Mouse (Mus musculus) forebrain, postnatal 0 days (tissue): ENCODE measurements at regions not wholly inside any gene's neighbourhood (a gene's known extent, or its start where the extent isn't known, plus 50 kb on each side); places are given as distances from the start of the nearest gene placed in this dataset.

Experiments
- ATAC-seq: fragments of 200-750 bp; cut with Nextera tagmentation; 2 replicates; pipeline ENCODE4 v1.8.0; 2017; ENCODE audit warnings: mild to moderate bottlenecking, moderate library complexity
- DNase-seq: peaks from one replicate; pipeline ENCODE4 v3.0.0-alpha.2; 2015
- H3K27ac ChIP-seq: fragments of 300-500 bp; sonication (generic); 2 replicates; pipeline ENCODE4 v1.5.1; 2014; ENCODE audit warnings: low read depth, mild to moderate bottlenecking, antibody characterized with exemption, low read length, moderate library complexity, mixed read lengths
- H3K27me3 ChIP-seq: fragments of 300-500 bp; sonication (generic); 2 replicates; pipeline ENCODE4 v1.6.1; 2014; ENCODE audit warnings: mild to moderate bottlenecking, low read length, mixed read lengths; ENCODE audit not compliant: insufficient read depth
- H3K36me3 ChIP-seq: fragments of 300-500 bp; sonication (generic); 2 replicates; pipeline ENCODE4 v1.6.1; 2014; ENCODE audit warnings: mild to moderate bottlenecking, moderate library complexity; ENCODE audit not compliant: insufficient read depth
- H3K4me1 ChIP-seq: fragments of 300-500 bp; sonication (generic); 2 replicates; pipeline ENCODE4 v1.6.1; 2014; ENCODE audit warnings: antibody characterized with exemption; ENCODE audit not compliant: insufficient read depth
- H3K4me2 ChIP-seq: fragments of 300-500 bp; sonication (generic); 2 replicates; pipeline ENCODE4 v1.6.1; 2014; ENCODE audit warnings: low read depth, mild to moderate bottlenecking, moderate library complexity
- H3K4me3 ChIP-seq: fragments of 300-500 bp; sonication (generic); 2 replicates; pipeline ENCODE4 v1.5.1; 2014; ENCODE audit warnings: low read depth, low read length, mixed read lengths
- H3K9ac ChIP-seq: fragments of 300-500 bp; sonication (generic); 2 replicates; pipeline ENCODE4 v1.6.1; 2014; ENCODE audit warnings: mild to moderate bottlenecking
- H3K9me3 ChIP-seq: fragments of 300-500 bp; sonication (generic); 2 replicates; pipeline ENCODE4 v1.6.1; 2016; ENCODE audit warnings: low read length
- CTCF ChIP-seq: sonication (generic); IDR thresholded peaks from 2 replicates; pipeline ENCODE4 v1.5.1; 2016; ENCODE audit warnings: antibody characterized with exemption, control low read depth, low read depth
- WGBS: fragments of 180-500 bp; shearing (Covaris S2); extraction: QIAGEN DNeasy Blood & Tissue Kit; methylation state at CpG from one replicate; pipeline ENCODE4 v1.1.7; 2014; 5-methylcytosine and 5-hydroxymethylcytosine counted together

DNA sequence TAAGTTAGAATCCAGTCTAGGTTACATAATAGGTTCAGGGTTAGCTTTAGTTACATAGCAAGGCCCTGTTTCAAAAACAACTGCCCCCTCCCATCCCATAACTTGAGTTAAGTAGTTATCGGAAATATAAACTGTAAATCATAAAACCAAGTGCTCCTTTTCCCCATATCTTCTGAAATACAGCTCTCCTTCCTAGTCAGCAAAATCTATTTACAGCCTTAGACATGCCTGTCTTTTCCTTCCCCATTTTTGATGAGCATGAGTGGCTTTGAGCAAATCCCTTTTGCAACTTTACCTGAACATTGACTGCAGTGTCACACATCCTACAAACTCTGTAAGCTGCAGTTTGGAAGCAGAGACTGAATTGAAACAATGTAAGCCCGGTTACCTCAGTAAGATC, 156.4 kb upstream of the Zfand5 start:
- H3K27me3 ChIP-seq, result no peaks in the 10 kb centered on the region
- H3K4me3 ChIP-seq, result no peak overlapping the region
- no peak for TF ChIP-seq CTCF
- H3K4me2 ChIP-seq, result no peak overlapping the region
- H3K4me1 ChIP-seq, result no peaks in the 10 kb centered on the region
- no peak overlapping the region for H3K9ac ChIP-seq
- no peaks in the 10 kb centered on the region for H3K36me3 ChIP-seq
- DNase-seq, result no peak
- no peak overlapping the region for H3K27ac ChIP-seq
- 91% methylated on average over 2 of the region's 2 CpGs for WGBS
- ATAC-seq, result no peak
- H3K9me3 ChIP-seq, result no peaks in the 10 kb centered on the region

- Histone ChIP-seq H3K4me3 (no peak overlapping the region), H3K27me3 (no peaks in the 10 kb centered on the region), H3K36me3 (no peaks in the 10 kb centered on the region), H3K27ac (no peak overlapping the region), H3K4me1 (no peaks in the 10 kb centered on the region), H3K9me3 (no peaks in the 10 kb centered on the region), H3K4me2 (no peak overlapping the region), H3K9ac (no peak overlapping the region)
- DNase-seq, result no peak
- 93% methylated on average over 5 of the region's 5 CpGs for WGBS
- no peak for TF ChIP-seq CTCF
- no peak for ATAC-seq
These were observed 157.8 kb upstream of the Tmc1 start for GRCm38 (mm10) chr19:21111836-21112235.

GRCm38 (mm10) chr19:21108311-21108710, 154.3 kb upstream of the Tmc1 start:
- ATAC-seq, result no peak
- 52% methylated on average over 2 of the region's 2 CpGs for WGBS
- no peaks in the 10 kb centered on the region for H3K36me3 ChIP-seq

GRCm38 (mm10) chr19:21107741-21108140, 153.7 kb upstream of the Tmc1 start:
- no peak for TF ChIP-seq CTCF
- Histone ChIP-seq H3K27ac (no peak overlapping the region), H3K4me3 (no peak overlapping the region), H3K27me3 (no peaks in the 10 kb centered on the region), H3K9ac (no peak overlapping the region), H3K9me3 (no peaks in the 10 kb centered on the region), H3K4me2 (no peak overlapping the region), H3K4me1 (no peaks in the 10 kb centered on the region), H3K36me3 (no peaks in the 10 kb centered on the region)
- no peak for DNase-seq
- 76% methylated on average over 3 of the region's 3 CpGs for WGBS
- ATAC-seq, result no peak

More at GRCm38 (mm10) chr19:21108311-21108710, 154.3 kb upstream of the Tmc1 start:
- H3K4me2 ChIP-seq, result no peak overlapping the region
- H3K9me3 ChIP-seq, result no peaks in the 10 kb centered on the region
- H3K4me3 ChIP-seq, result no peak overlapping the region
- no peak overlapping the region for H3K9ac ChIP-seq
- no peak for TF ChIP-seq CTCF
- H3K4me1 ChIP-seq, result no peaks in the 10 kb centered on the region
- H3K27me3 ChIP-seq, result no peaks in the 10 kb centered on the region
- no peak overlapping the region for H3K27ac ChIP-seq
- no peak for DNase-seq

DNA sequence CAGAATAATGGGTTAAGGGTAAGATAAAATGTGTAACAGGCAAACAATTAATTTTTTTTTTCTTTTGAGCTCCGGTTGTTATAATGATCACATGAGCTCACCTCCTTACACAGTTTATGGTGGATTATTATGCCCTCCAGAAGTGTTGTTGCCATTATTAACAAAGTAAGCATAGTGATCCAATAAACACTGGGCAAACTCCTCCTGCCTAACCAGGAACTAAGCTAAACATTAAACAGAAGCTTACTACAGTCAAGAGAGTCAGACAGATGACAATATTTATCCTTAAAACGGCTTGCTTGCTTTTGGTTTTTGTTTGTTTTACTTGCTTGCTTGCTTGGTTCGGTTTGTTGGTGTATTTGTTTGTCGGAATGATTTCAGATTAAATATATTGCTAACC, 153.3 kb upstream of the Tmc1 start:
- H3K27ac ChIP-seq, result no peak overlapping the region
- no peaks in the 10 kb centered on the region for H3K27me3 ChIP-seq
- 72% methylated on average over 4 of the region's 4 CpGs for WGBS
- no peak overlapping the region for H3K9ac ChIP-seq
- no peak for TF ChIP-seq CTCF
- H3K4me3 ChIP-seq, result no peak overlapping the region
- no peak for ATAC-seq
- no peaks in the 10 kb centered on the region for H3K9me3 ChIP-seq
- H3K4me1 ChIP-seq, result no peaks in the 10 kb centered on the region
- DNase-seq, result no peak
- no peaks in the 10 kb centered on the region for H3K36me3 ChIP-seq
- no peak overlapping the region for H3K4me2 ChIP-seq

DNA sequence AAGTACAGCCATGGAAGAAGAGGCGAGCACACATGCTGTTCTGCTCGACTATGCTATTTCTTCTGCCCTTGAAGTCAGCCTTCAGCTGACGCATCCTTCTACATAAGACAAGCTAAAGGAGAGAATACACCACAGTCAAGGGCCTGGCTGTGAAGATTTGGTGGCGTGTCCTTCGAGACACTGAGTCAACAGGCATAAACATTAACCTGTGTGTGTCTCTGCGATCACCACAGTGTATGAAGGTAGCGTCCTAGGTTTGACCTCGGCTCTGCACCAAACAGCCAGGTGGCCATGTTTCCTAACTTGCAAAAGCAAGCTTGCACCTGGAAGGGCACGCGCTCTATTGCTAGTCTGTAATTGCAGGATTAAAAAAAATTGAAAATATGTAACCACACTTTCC, 152.8 kb upstream of the Tmc1 start:
- ATAC-seq (no peak), DNase-seq (no peak)
- WGBS, result 91% methylated on average over 10 of the region's 10 CpGs

GRCm38 (mm10) chr19:21106241-21106669, 152.3 kb upstream of the Tmc1 start:
- Histone ChIP-seq H3K4me1 (no peaks in the 10 kb centered on the region), H3K9me3 (no peaks in the 10 kb centered on the region), H3K4me2 (no peak overlapping the region), H3K27ac (no peak overlapping the region), H3K36me3 (no peaks in the 10 kb centered on the region), H3K9ac (no peak overlapping the region), H3K27me3 (no peaks in the 10 kb centered on the region), H3K4me3 (no peak overlapping the region)
- WGBS, result 19% methylated on average over 6 of the region's 6 CpGs
- ATAC-seq, result peak; percentile 43; the same call in 1 of the 2 replicates
- TF ChIP-seq CTCF, result no peak
- peak; percentile 13 for DNase-seq

More for the DNA sequence above, 152.8 kb upstream of the Tmc1 start:
- Histone ChIP-seq H3K4me3 (no peak overlapping the region), H3K9me3 (no peaks in the 10 kb centered on the region), H3K9ac (no peak overlapping the region), H3K36me3 (no peaks in the 10 kb centered on the region), H3K4me2 (no peak overlapping the region), H3K4me1 (no peaks in the 10 kb centered on the region), H3K27ac (no peak overlapping the region), H3K27me3 (no peaks in the 10 kb centered on the region)
- no peak for TF ChIP-seq CTCF

DNA sequence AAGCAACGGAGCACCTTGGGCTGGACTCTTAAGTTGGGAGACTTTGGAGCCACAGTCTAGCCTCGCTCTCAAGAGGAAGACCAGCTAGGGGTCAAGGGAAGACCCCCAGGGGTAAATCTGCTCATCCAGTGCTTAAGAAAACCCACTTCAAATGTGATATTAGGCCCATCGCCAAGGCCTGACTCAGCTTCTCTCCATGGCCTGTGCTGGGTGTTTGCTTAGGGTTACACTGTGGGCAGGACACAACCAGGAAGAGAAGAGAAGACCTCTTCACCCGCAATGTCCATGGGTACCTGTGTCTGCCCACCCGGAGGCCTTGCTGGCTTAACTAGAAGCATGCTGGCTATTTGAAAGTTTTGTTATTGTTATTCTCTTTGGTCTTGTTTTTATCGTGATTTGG, 151.0 kb upstream of the Tmc1 start:
- DNase-seq (no peak), ATAC-seq (no peak)
- Histone ChIP-seq H3K4me3 (no peak overlapping the region), H3K9me3 (no peaks in the 10 kb centered on the region), H3K9ac (no peak overlapping the region), H3K4me2 (no peak overlapping the region), H3K27me3 (no peaks in the 10 kb centered on the region), H3K36me3 (no peaks in the 10 kb centered on the region), H3K27ac (no peak overlapping the region), H3K4me1 (no peaks in the 10 kb centered on the region)
- no peak for TF ChIP-seq CTCF
- 79% methylated on average over 6 of the region's 6 CpGs for WGBS
